Mouse (Mus musculus) fibroblast of lung, adult 2 months (primary cell): ENCODE results near the gene Mmaa.

ENCODE experiments used
- DNase-seq: peaks from one replicate; pipeline ENCODE4 v3.0.0-alpha.2; 2011; ENCODE audit warnings: low read depth

The Mmaa gene

GRCm38 (mm10) chr8:79222106-79222751, 72.5 kb downstream of the Mmaa start:
- peak; percentile 54 for DNase-seq
